Mouse (Mus musculus) fibroblast of lung, adult 2 months (primary cell): ENCODE data around the gene Tent5c.

ENCODE experiments used
- DNase-seq: peaks from one replicate; pipeline ENCODE4 v3.0.0-alpha.2; 2011; ENCODE audit warnings: low read depth

The Tent5c gene

DNA sequence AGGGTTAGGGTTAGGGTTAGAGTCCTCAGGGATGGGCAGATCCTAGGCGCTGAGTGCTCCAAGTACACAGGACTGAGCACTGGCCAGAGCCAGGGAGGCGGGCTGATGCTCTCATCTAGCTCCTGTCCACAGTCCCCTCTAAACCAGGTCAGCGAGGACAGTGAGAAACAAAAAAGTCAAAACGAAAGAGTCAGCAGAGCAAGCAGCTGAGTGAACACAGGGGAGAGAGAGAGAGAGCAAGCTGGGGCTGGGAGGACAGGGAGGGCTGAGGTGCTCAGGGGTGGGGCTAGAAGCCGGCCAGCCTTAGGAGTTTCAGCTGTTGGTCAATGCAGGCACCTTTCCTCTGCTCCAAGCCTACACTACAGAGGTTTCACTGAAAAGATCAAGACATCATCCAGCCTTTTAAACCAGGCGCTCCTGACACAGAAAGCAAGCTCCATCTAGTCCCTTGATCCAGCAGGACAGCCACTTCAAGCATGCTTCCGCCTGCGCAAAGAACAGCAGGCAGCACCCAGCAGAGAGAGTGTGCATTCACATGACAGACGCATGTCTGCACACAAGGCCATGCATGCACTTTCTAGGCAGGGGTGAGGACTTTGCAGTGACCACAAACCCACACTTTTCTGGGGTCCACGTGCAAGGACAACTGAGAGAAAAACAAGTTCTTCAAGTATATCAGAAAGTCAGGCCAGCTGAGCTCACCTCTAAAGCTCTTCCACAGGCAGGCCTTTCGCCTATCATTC lies 3.6 kb downstream of the Tent5c start:
- no peak for DNase-seq

GRCm38 (mm10) chr3:100482971-100483610 lies 6.0 kb downstream of the Tent5c start:
- no peak for DNase-seq

DNA sequence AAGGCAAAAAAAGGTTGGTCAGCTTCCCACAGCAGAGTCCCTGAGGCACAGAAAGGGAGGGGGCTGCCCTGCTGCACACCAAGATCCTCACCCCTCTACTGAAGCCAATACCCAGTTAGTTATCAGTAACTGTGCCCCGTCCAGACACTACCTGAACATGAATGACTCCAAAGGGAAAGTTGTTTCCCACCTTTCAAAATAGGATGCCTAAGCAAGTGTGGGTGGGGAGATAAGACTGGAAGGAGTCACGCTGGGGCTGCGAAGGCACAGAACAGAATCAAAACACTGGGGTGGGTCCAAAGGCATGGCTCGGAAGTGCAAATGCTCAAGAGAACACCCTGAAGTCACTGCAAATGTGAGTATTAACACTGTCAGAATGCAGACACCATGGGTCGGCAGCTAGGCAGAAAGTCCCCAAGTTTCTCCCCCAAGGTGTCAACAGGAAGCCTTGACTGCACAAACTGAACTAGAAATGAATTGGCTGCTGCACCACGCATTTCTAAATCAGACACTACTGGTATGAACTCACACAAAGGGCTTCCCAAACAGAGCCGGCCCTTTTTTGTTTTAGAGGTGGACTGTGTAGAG lies 6.7 kb downstream of the Tent5c start:
- no peak for DNase-seq

DNA sequence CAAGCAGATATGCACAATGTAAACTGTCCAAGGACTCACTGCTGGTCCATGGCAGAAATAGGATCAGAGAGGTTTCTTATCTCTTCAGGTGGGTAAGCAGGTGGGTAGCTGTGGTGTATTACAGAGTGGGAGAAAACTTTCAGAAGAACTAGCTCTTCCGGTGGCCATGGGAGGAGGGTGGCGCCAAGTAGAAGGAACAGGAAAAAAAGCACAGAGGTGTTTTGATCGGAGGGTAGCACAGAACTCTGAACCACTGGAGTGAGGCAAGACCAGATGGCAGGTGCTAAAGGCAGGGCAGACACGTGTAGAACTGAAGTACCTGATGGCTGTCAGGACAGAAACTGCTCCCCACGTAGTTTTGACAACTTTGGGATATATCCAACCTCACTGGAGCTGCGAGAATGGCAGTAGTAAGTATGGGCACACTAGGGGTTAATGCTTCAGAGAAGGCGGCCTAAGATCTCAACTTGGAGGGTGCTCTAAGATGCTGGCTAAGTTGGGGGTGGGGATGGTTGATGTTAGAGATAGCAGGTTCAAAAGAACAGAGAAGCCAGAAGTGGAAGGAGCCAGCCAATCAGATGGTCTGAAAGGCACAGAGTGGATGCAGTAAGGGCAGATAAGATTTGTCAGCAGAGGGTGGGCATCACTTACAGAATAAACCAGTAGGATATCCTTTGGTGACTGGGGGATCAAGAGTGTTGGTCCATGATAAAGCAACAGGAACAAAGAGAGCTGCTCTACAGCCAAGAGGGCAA lies 8.7 kb downstream of the Tent5c start:
- DNase-seq: no peak

- no peak for DNase-seq
These were observed 14.1 kb downstream of the Tent5c start for GRCm38 (mm10) chr3:100474950-100475472.

GRCm38 (mm10) chr3:100474536-100474935 lies 14.6 kb downstream of the Tent5c start:
- no peak for DNase-seq

- no peak for DNase-seq
These were observed 16.0 kb downstream of the Tent5c start for GRCm38 (mm10) chr3:100473146-100473545.

DNA sequence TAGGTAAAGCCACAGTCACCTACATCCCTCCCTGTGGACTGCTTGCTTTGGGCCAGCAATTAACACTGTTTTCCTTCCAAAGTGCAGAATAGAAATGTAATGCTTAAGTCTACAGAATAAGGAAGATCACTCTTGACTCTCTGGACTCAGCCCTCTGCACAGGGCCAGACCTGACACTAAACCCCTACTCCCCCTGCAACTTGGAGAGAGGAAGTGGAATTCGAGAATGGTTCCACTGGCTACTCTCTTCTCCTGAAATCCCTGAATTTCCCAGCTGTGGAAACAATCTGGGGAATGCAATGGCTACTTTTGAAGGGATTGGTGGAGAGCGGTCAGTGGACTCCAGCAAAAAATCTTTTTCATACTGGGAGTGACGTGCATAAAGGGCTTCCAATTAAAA lies 18.2 kb downstream of the Tent5c start:
- DNase-seq: no peak

GRCm38 (mm10) chr3:100470101-100470500 lies 19.0 kb downstream of the Tent5c start:
- DNase-seq: no peak

DNA sequence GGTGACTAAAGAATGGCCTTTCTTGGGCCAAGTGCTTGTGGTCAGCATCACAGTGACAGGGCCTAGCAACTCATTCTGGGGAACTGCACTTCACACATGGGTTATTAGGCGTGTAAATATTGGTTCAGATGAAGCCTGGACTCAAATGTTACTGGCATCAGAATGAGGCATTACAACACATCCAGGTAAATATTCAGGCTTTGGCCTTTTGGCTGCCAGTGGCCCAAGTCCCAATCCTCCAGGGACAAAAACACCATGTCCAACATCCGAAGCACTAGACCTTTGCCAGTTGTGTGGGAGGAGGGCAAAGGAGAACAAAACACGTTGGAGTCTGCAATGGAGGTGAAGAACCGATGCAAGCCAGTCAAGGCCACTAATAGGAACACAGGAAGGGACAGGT lies 22.6 kb downstream of the Tent5c start:
- DNase-seq: no peak

GRCm38 (mm10) chr3:100464596-100464995 lies 24.5 kb downstream of the Tent5c start:
- no peak for DNase-seq

- DNase-seq: no peak
These were observed 25.2 kb downstream of the Tent5c start for GRCm38 (mm10) chr3:100463959-100464265.

GRCm38 (mm10) chr3:100463160-100463958 lies 25.8 kb downstream of the Tent5c start:
- no peak for DNase-seq

GRCm38 (mm10) chr3:100462235-100463083 lies 26.7 kb downstream of the Tent5c start:
- DNase-seq: peak; percentile 6

DNA sequence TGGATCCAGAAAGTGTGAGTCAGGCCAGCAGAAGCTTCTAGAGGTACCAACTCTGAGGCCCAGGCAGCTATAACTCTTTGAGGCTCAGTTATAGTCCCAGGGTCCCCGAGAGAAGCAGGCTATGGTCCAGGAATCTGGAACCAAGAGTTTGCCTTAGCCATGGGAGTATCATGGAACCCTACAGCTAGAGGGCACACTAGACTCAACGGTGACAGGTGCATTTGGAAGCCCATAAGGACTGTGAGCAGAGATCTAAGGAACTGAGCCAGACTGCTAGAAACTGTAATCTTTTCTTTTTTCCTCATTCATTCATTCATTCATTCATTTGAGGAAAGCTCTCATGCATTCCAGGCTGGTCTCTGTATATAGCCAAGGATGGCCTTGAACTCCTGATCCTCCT lies 28.6 kb downstream of the Tent5c start:
- no peak for DNase-seq

DNA sequence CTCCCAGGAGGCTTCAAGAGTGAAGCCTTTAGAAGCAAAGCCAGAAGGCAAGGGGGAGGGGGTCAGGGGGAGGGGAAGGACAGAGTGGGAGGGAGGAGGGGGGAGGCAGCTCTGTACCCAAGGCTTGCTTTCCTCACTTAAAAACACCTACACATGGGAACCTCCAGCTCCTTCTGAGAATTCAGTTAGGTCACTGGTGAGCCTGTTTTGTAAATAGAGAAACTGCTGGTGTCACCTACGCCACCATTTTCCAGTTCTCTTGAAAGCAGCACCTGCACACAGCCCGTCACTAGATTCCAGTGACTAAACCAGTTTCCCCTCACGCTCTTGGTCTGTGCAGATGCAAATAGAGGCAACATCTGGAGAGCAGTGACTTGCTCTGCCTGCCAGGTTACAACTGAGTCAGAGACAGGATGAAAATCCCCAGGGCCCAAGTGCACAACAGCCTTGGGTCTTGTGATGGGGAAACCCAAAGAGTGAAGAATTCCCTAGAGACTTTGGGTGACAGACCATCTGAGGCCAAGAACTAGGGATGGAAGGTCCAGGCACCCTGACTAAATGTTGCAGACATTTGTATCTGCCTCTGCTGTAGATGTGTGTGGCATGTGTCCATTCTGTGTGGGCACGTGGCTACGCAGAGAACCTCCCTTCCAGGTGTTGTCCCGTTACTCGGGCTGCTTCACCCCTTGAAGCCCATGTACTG lies 45.2 kb downstream of the Tent5c start:
- no peak for DNase-seq

DNA sequence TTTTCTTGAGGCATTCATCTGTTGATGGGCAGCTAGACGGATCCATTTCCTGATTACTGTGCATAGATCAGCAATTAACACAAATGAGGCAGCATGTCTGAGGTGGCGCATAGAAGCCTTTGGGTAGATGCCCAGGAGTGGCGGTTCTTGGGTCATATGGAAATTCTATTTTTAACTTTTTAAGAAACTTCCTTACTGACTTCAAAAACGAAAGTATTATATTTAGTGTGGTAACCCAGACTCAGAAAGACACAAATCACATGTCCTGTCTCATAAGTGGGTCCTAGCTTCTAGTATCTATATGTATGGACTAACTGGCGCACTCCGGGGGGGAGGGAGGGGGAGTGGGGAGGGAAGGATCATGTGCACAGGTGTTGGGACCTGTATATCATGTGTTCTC lies 46.6 kb downstream of the Tent5c start:
- DNase-seq: no peak

GRCm38 (mm10) chr3:100440754-100441153 lies 48.4 kb downstream of the Tent5c start:
- no peak for DNase-seq

GRCm38 (mm10) chr3:100440009-100440408 lies 49.1 kb downstream of the Tent5c start:
- DNase-seq: no peak

DNA sequence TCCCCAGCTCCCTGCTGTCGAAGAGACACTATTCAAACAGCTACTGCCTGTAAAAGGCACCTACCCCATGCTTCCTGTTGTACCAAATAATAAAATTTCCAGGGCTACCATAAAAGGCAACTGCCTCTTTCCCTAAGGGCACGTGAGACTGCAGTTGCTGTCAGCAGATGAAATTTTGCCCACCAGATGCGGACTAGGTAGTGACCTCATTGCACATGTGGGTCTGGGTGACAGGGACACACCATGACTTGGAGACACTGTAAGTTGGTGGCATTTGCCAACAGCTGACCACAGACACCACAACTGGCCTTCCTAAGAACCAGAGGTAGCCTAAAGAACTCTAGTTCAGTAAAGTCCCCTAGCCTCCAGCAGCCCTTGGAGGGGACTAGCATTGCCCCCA lies 50.0 kb downstream of the Tent5c start:
- DNase-seq: no peak
